12 mouse cellular contexts compared by ENCODE assay signal in the genomic region with DNA sequence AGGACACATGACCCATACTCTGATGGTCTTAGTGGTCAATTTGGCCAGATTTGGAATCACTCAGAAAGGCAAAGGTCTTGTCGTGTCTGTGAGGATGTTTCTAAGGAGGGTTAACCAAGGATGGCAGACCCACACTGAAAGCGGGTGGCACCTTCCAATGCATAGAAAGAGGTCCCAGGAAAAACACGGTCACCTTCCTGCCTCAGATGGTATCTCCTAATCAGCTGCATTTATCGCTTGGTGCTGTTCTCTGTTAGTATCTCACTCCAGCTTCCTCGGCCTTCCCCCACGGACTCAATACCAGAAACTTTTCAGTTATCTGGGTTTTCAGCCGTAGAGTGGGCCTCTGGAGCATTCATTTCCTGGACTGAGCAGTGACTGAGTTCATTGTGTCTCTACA. TPM values are rescaled to one million over a fixed set of nuclear protein-coding genes. Genes with fewer than 3 reads are reported as not detected.
"Had no signal": no experiment of that assay in that cellular context is flagged by ENCODE, and none has a peak within 500 bp of the region (broad histone marks: within the 10 kb centered on the region; RNA-seq: fewer than 3 reads in every experiment).

No protein-coding gene starts in this region.

- H3K9ac ChIP-seq: limb, embryonic 15.5 days; midbrain, embryonic 13.5 days; stomach, embryonic 15.5 days had no signal

- DNase-seq: kidney, postnatal 25 days; lung, adult 2 months; lung, postnatal 36 days; right cerebral cortex, postnatal 14 days; thymus, adult 2 months; thymus, postnatal 36 days had no signal

- ATAC-seq: lung, postnatal 0 days; midbrain, embryonic 13.5 days had no signal

- H3K9me3 ChIP-seq: limb, embryonic 15.5 days; midbrain, embryonic 13.5 days; stomach, embryonic 15.5 days had no signal

- H3K36me3 ChIP-seq: limb, embryonic 15.5 days; midbrain, embryonic 13.5 days; stomach, embryonic 15.5 days had no signal

- H3K27ac ChIP-seq: left cerebral cortex, adult 2 months; limb, embryonic 15.5 days; midbrain, embryonic 13.5 days; stomach, embryonic 15.5 days had no signal

- H3K4me3 ChIP-seq: left cerebral cortex, adult 2 months; limb, embryonic 15.5 days; midbrain, embryonic 13.5 days; stomach, embryonic 15.5 days had no signal

- H3K27me3 ChIP-seq: limb, embryonic 15.5 days; midbrain, embryonic 13.5 days; stomach, embryonic 15.5 days had no signal

- H3K4me2 ChIP-seq: limb, embryonic 15.5 days; midbrain, embryonic 13.5 days; stomach, embryonic 15.5 days had no signal

RNA-seq across cellular contexts. Expression of a gene that starts 58.1 kb away (rescaled TPM):
- total RNA-seq: megakaryocyte progenitor cell, adult 5-6 weeks had no signal
